Mouse (Mus musculus) embryo, embryonic 11 days (tissue): ENCODE measurements around the gene Mgat5.

Source experiments
- DNase-seq: peaks from one replicate; pipeline ENCODE4 v3.0.0-alpha.2; 2015

Mgat5 gene

DNA sequence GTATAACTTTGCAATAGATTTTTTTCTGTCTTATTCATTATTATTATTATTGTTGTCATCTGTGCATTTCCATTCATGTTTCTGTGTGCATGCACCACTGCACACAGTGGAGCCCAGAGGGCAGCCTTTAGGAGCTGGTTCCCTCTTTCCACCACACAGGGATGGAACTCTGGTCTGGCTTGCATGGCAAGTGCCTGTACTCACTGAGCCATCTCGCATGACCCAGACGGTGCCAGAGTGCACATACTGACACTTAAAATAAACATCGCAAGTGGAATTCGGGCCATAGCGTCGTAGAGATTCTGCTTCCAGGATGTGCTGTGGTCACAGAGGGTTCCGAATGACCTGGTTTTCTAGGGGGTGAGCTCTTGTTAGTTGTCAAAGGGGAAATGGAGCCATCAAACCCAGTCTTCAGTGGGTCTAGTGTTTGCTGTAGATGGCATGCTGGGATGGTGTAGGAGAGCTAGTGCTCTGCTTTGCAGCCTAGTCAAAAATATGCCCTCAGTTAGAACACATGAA is 103.5 kb downstream of the Mgat5 start:
- no peak for DNase-seq

- DNase-seq = no peak
Measured at GRCm38 (mm10) chr1:127308989-127309701, 104.3 kb downstream of the Mgat5 start.

DNA sequence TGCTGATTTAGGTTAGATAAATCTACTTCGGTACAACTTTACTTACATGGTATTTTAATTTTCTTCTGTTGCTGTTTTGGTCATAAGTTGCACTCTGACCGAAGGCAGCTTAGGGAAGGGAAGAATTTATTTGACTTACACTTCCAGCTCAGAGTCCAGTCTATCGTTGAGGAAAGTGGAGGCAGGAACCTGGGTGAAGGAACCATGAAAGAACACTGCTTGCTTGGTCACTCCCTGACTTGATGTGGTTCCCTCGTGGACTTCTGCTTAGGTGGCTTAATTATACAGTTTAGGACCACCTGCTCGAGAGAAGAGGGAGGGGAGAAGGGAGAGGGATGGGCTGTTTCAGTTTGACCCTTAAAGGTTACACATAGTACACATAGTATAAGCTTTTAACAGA is 105.2 kb downstream of the Mgat5 start:
- DNase-seq = no peak

- no peak for DNase-seq
Measured at GRCm38 (mm10) chr1:127310703-127311102, 105.9 kb downstream of the Mgat5 start.

GRCm38 (mm10) chr1:127313652-127314350 is 109.0 kb downstream of the Mgat5 start:
- DNase-seq = no peak

- DNase-seq = no peak
Measured at GRCm38 (mm10) chr1:127315763-127316627, 111.2 kb downstream of the Mgat5 start.

- no peak for DNase-seq
Measured at GRCm38 (mm10) chr1:127316651-127317050, 111.8 kb downstream of the Mgat5 start.

DNA sequence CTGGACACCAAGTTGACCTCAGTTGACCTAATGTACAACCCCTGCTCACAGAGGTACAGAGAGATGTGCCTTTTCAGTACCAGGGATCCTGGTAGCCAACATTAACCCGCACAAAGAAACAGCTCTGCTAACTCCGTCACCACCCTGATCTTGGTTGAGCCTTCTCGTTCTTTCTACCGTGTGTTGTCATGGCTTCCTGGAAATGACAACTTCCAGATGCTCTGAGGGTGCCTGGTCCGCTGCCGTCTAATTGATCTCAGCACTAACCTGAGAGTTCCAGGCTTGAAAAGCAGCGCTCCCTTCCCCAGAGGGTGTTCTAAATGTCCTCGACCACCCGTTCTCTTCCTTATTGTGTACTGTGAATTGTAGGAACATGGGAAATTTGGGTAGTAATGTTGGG is 112.7 kb downstream of the Mgat5 start:
- no peak for DNase-seq

DNA sequence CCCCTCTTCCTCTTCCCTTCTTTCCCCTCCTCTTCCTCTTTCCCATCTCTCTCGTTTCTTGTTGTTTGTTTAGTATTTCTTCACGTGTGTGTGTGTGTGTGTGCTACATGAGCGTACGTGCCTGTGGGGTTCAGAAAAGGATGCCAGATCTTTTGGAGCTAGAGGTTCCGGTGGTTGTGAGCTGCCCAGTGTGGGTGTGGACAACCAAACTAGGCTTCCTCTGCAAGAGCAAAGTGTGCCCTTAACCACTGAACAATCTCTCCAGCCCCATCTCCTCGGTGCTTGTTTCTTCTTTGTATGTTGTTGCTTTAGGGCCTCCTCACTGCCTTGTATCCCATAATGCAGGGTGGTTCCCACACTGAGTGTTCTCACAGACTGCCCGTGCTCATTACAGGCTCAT is 113.7 kb downstream of the Mgat5 start:
- no peak for DNase-seq

GRCm38 (mm10) chr1:127319768-127320167 is 115.0 kb downstream of the Mgat5 start:
- DNase-seq = no peak

DNA sequence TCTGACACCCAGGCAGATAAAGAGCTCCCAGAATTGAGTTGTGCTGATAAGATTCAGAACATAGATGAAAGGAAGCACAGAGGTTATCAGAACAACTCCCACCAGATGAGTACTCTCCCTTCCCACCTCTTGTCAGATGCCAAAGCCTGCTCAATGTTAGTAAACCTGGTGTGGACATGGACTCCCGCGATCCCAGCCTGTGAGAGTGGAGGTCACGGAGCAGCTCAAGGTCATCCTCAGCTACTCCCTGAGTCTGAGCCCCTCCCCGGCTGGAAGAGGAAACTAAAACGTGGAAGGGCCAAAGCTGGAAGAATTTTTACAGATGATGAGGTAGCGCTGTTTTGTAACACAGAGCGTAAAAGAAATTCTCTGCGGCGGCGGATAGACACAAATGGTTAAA is 116.1 kb downstream of the Mgat5 start:
- no peak for DNase-seq

DNA sequence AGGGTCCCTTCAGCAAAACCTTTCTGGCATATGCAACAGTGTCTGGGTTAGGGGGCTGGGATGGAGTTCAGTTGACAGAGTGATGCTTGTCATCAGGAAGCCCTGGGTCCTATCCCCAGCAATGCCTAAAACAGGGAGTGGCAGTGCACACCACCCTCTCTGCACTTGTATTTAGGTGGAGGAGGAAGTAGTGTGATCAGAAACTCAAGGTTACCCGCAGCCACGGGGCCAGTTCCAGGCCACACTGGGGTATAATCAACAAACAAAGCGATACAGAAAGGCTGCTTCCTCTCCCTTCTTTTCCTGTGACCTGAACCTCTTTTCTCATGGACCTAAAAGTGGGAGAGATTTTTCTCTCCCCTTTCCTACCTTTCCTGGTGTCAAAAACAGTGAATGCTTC is 116.8 kb downstream of the Mgat5 start:
- no peak for DNase-seq

- DNase-seq = no peak
Measured at GRCm38 (mm10) chr1:127322169-127322805, 117.5 kb downstream of the Mgat5 start.

GRCm38 (mm10) chr1:127325601-127326198 is 120.9 kb downstream of the Mgat5 start:
- DNase-seq = no peak

DNA sequence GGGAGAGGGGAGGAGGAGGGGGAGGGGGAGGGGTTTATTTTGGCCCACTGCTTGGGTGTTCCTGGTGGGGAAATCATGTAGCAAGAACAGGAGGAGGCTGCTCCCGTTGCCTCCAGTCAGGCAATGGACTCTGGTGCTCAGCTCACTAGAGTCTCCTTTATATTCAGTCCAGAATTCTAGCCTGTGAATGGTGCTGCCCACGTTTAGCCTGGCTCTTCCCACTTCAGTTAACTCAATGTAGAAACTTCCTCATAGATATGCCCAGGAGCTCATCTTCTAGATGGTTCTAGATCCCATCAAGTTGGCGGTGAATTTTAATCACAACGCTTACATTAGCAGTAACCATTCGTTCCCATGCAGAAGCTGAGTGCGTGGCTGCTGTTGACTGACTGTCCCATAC is 123.0 kb downstream of the Mgat5 start:
- DNase-seq = no peak

- no peak for DNase-seq
Measured at GRCm38 (mm10) chr1:127328354-127328875, 123.6 kb downstream of the Mgat5 start.

DNA sequence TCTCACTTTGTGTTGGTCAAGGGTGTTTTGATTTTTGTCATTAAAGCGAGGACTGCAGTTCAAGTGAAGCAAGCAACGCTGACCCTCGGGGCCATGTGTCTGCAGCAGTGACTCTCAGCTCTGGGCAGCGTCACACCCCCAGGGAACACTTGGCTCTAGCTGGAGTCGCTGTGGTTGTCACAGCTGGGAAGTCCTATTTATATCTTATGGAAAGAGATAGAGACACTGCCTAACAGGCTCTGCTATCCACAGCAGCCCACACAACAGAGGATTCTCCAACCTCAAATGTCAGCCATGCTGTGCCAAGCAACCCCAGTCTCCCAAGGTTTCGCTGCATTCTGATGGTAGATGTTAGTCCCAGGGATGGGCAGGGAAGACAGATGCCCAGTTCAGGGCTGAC is 125.0 kb downstream of the Mgat5 start:
- no peak for DNase-seq

DNA sequence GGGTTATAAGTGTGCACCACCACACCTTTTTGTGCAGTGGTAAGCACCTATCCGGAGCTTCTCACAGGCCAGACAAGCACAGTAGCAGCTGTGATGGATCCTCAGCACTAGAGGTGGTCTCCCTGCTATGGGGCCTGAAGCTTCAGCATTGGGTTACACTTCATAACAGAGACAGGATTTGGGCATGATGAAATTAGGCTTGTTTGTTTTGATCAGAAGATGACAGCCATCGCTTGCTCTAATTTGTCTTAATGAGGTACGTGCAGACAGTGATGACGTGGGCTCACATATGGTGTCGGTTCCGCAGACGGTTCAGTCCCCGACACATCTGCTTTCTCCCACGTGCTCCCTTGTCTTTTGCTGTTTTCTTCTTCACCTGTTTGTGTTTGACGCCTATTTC is 132.9 kb downstream of the Mgat5 start:
- DNase-seq = no peak

DNA sequence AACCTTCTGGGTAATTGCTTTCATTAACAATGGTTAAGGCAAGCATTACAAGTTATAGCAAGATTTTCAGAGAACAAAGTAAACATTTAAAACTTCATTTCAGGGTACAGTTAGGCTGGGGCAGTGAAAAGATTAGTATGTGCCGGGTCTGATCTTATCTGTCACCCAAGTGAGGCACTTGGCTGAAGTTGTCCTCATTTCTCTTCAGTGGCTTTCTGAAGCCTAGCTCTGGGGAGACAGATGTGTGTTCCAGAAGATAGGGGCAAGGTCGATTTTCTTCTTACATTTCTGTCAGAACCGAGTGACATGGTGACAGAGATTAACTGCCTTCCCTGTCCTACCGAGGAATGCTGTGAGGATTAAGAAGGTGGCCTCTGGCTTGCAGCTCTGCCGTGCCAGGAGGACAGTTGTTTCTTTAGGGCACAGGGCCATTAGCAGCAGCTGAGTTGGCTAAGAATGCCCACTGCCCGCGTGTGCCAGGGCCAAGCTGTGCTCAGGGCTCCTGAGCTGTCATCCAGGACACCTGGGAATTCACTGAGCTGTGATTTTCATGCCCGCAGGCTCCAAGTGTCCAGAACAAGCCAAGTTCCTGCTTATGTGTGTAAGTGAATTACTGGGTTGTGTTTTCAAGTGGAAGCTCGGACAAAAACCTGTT is 134.1 kb downstream of the Mgat5 start:
- DNase-seq = no peak

- no peak for DNase-seq
Measured at GRCm38 (mm10) chr1:127340296-127340695, 135.5 kb downstream of the Mgat5 start.

GRCm38 (mm10) chr1:127344913-127345312 is 140.1 kb downstream of the Mgat5 start:
- DNase-seq = no peak
